Mouse (Mus musculus) embryonic facial prominence, embryonic 12.5 days (tissue): ENCODE data around the gene Llph. TPM values are rescaled to one million over a fixed set of nuclear protein-coding genes. Genes with fewer than 3 reads are reported as not detected.
"Not testable (repeated sequence)": the region's sequence is repeated elsewhere in the genome, so short reads cannot be mapped to it uniquely, and the experiment has no call there.

Experiments used
- ATAC-seq: fragments of 200-750 bp; cut with Nextera tagmentation; 2 replicates; pipeline ENCODE4 v1.8.0; 2017; ENCODE audit not compliant: insufficient number of reproducible peaks, insufficient read depth, low FRiP score, low TSS enrichment
- H3K27ac ChIP-seq: fragments of 300-500 bp; sonication (generic); 2 replicates; pipeline ENCODE4 v1.5.1; 2016; ENCODE audit warnings: mild to moderate bottlenecking
- H3K27me3 ChIP-seq: fragments of 300-500 bp; sonication (generic); 2 replicates; pipeline ENCODE4 v1.6.1; 2016; ENCODE audit warnings: mild to moderate bottlenecking, moderate library complexity
- H3K36me3 ChIP-seq: fragments of 300-500 bp; sonication (generic); 2 replicates; pipeline ENCODE4 v1.6.1; 2016; ENCODE audit warnings: mild to moderate bottlenecking
- H3K4me1 ChIP-seq: fragments of 300-500 bp; sonication (generic); 2 replicates; pipeline ENCODE4 v1.6.1; 2016
- H3K4me2 ChIP-seq: fragments of 300-500 bp; sonication (generic); replicated peaks from 2 replicates; pipeline ENCODE4 v1.6.1; 2016; ENCODE audit warnings: mild to moderate bottlenecking, moderate library complexity
- H3K4me3 ChIP-seq: fragments of 300-500 bp; sonication (generic); 2 replicates; pipeline ENCODE4 v1.5.1; 2016; ENCODE audit warnings: mild to moderate bottlenecking
- H3K9ac ChIP-seq: fragments of 300-500 bp; sonication (generic); 2 replicates; pipeline ENCODE4 v1.6.1; 2016; ENCODE audit warnings: mild to moderate bottlenecking, moderate library complexity
- H3K9me3 ChIP-seq: fragments of 300-500 bp; sonication (generic); 2 replicates; pipeline ENCODE4 v1.6.1; 2016; ENCODE audit warnings: mild to moderate bottlenecking, moderate library complexity
- WGBS: fragments of 180-500 bp; shearing (Covaris S2); methylation state at CpG from one replicate; pipeline ENCODE4 v1.1.7; 2016; 5-methylcytosine and 5-hydroxymethylcytosine counted together
- polyA plus RNA-seq: library from polyadenylated mRNA; unstranded; fragments of >200 nt; fragmentation: Nextera tagmentation; extraction: Ambion mirVana; gene quantifications from 2 replicates; pipeline ENCODE4 v1.2.1, GENCODE M21; 2016

The Llph gene
- polyA plus RNA-seq, 1 experiment from 2014 or later = 50.3 TPM

DNA sequence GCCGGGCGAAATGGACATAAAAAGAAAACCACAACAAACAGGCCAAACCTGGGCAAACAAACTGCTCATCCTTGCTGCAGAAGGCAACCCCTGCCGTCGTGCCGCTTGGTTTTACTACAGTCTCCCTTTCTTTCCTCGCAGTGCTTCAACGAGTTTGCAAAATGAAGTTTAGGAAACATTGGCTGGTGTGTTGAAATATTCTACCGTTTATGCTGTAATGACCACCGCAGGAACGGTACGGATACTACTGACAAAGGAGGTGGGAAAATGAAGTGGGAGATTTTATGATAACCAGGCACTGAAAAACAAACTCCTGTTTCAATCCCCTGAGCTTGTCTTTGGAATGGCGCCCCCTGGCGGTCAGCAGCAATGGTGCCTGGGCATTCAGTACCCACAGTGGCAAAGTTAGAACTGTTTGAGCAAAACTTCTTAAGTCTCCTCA is 24.9 kb upstream of the Llph start, which contains the start of gene Irak3:
Gene Irak3, minus strand, starts transcription at position 170 of the 442 bp plus-strand sequence.
- ATAC-seq = 0 out of 2 replicates have a peak, but pooled peaks have one; percentile 47
- Histone ChIP-seq H3K4me1 (no peaks in the 10 kb centered on the region), H3K9me3 (no peaks in the 10 kb centered on the region), H3K4me3 (peak within 1 kb of the TSS; percentile 51), H3K9ac (peak within 1 kb of the TSS; percentile 64), H3K27ac (no peak within 1 kb of the TSS), H3K27me3 (peaks cover 9% of the 10 kb centered on the region; the same call in 1 of the 2 replicates), H3K4me2 (peak within 1 kb of the TSS; percentile 90), H3K36me3 (no peaks in the 10 kb centered on the region)
- WGBS = 2% methylated on average over 13 of the region's 13 CpGs

- Histone ChIP-seq H3K36me3 (no peaks in the 10 kb centered on the region), H3K27me3 (peaks cover 9% of the 10 kb centered on the region; the same call in 1 of the 2 replicates), H3K4me1 (no peaks in the 10 kb centered on the region), H3K4me3 (no peak overlapping the region), H3K9me3 (no peaks in the 10 kb centered on the region), H3K27ac (no peak overlapping the region), H3K9ac (no peak overlapping the region), H3K4me2 (no peak overlapping the region)
- no peak for ATAC-seq
- 71% methylated on average over 16 of the region's 16 CpGs for WGBS
Measured at GRCm38 (mm10) chr10:120202467-120203250, 24.2 kb upstream of the Llph start.

DNA sequence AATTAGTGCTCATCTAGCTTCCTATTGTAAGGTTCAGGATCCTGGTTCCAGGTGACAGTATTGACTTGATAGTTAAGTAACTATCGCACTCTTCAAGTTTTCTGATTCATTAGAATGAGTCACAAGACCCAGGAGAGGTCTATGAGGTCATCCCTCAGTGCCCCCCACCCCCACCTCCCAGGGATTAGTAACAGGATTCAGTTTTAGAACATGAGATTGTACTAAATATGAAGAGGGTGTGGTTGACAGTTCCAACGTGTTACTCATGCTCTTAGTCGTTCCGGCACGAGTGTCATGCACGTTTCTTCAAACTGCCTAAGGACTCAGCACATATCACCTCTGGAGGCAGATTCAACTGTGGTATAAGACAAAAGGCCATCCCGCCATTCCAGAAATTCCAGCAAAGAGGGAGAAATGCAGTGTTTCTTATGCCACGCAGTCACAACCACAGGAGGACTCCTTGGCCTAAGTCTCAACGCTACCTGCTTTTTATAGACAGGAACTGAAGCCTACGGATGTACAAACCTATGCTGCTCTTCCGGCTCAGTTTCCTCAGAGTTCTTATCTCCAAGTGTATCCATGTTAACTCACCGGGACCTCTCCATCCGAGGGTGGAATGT is 22.2 kb upstream of the Llph start:
- H3K27ac ChIP-seq = no peak overlapping the region
- H3K36me3 ChIP-seq = no peaks in the 10 kb centered on the region
- no peak for ATAC-seq
- peaks cover 3% of the 10 kb centered on the region; the same call in 1 of the 2 replicates for H3K4me1 ChIP-seq
- no peak overlapping the region for H3K4me3 ChIP-seq
- 78% methylated on average over 13 of the region's 13 CpGs for WGBS
- H3K9me3 ChIP-seq = no peaks in the 10 kb centered on the region
- peaks cover 9% of the 10 kb centered on the region; the same call in 1 of the 2 replicates for H3K27me3 ChIP-seq
- no peak overlapping the region for H3K9ac ChIP-seq
- no peak overlapping the region for H3K4me2 ChIP-seq

GRCm38 (mm10) chr10:120208015-120208414 is 18.9 kb upstream of the Llph start:
- ATAC-seq = no peak

DNA sequence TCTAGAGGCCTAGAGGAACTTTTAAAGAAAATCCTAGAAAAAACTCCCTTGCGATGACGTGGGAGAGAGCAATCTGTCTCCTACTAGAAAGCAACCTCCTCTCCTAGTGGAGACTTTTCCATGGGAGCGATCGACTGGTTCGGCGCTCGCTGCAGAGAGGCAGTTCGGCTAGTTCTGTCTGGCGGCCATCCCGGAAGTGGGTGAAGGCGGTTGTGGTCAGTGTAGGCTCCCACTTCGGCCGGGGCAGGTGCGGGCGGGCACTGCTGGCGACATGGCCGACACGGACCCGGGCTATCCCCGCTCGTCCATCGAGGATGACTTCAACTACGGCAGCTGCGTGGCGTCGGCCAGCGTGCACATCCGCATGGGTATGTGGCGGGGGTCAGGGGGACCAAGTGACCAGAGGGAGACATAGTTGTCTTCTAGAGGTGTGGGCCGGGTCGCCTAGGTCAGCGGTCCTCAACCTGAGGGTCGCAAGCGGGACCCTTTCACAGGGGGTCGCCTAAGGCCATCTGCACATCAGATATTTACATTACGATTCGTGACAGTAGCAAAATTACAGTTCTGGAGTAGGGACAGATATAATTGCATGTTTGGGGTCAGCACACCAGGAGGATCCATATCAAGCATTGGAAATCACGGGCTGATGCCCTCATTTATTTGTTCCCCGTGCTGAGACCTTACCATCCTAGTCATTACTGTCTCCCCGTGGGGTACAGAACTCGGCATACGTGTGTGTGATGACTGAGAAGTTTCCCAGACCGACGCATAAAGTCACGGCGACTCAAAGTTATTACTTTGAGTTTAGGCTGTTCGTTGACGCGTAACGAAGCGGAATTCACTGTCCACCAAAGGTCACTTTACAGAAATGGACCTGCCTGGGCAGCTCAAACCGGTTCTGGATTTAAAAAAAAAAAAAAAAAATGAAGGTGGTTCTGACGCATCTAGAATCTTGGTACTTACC is 18.0 kb upstream of the Llph start:
- Histone ChIP-seq H3K27ac (no peak overlapping the region), H3K27me3 (no peaks in the 10 kb centered on the region), H3K4me2 (peak overlapping the region; percentile 70), H3K9me3 (no peaks in the 10 kb centered on the region), H3K4me1 (peaks cover 6% of the 10 kb centered on the region; the same call in 1 of the 2 replicates), H3K9ac (peak overlapping the region; percentile 80), H3K4me3 (peak overlapping the region; percentile 99), H3K36me3 (no peaks in the 10 kb centered on the region)
- WGBS = 3% methylated on average over 53 of the region's 53 CpGs
- ATAC-seq = peak; percentile 83; the same call in 1 of the 2 replicates

More at GRCm38 (mm10) chr10:120208015-120208414, 18.9 kb upstream of the Llph start:
- H3K4me3 ChIP-seq = no peak overlapping the region
- WGBS = 86% methylated on average over 8 of the region's 8 CpGs
- no peaks in the 10 kb centered on the region for H3K27me3 ChIP-seq
- no peak overlapping the region for H3K27ac ChIP-seq
- H3K4me1 ChIP-seq = peaks cover 6% of the 10 kb centered on the region; the same call in 1 of the 2 replicates
- H3K9ac ChIP-seq = no peak overlapping the region
- H3K4me2 ChIP-seq = no peak overlapping the region
- H3K36me3 ChIP-seq = no peaks in the 10 kb centered on the region
- H3K9me3 ChIP-seq = no peaks in the 10 kb centered on the region

DNA sequence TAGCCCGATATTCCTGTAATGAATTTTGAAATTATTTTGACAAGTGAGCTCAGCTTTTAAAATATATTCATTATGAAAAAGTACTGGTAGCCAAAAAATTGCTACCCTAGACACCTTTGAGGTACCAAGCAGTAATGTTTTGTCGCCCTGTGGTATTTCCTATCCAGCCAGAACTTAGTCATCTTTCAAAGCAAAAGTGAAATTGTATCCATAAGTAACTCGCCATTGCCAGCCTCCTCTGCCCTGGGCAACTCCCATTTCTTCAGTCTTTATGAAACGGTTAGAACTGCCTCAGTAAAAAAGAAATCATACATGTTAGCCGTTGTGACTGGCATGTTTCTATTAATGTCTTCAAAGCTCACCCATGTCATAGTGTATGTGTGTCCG is 17.3 kb upstream of the Llph start:
- peaks cover 6% of the 10 kb centered on the region; the same call in 1 of the 2 replicates for H3K4me1 ChIP-seq
- H3K9me3 ChIP-seq = no peaks in the 10 kb centered on the region
- 64% methylated on average over 6 of the region's 6 CpGs for WGBS
- H3K27ac ChIP-seq = no peak overlapping the region
- peak overlapping the region; percentile 99 for H3K4me3 ChIP-seq
- no peak for ATAC-seq
- peak overlapping the region; percentile 70 for H3K4me2 ChIP-seq
- no peak overlapping the region for H3K9ac ChIP-seq
- H3K27me3 ChIP-seq = no peaks in the 10 kb centered on the region
- H3K36me3 ChIP-seq = no peaks in the 10 kb centered on the region

- Histone ChIP-seq H3K4me1 (peaks cover 6% of the 10 kb centered on the region; the same call in 1 of the 2 replicates), H3K9me3 (no peaks in the 10 kb centered on the region), H3K4me3 (no peak overlapping the region), H3K36me3 (no peaks in the 10 kb centered on the region), H3K4me2 (peak overlapping the region; percentile 70; the same call in 1 of the 2 replicates), H3K27me3 (no peaks in the 10 kb centered on the region), H3K27ac (no peak overlapping the region), H3K9ac (no peak overlapping the region)
- WGBS = 87% methylated on average over 3 of the region's 3 CpGs
- no peak for ATAC-seq
Measured at GRCm38 (mm10) chr10:120210096-120210495, 16.8 kb upstream of the Llph start.

DNA sequence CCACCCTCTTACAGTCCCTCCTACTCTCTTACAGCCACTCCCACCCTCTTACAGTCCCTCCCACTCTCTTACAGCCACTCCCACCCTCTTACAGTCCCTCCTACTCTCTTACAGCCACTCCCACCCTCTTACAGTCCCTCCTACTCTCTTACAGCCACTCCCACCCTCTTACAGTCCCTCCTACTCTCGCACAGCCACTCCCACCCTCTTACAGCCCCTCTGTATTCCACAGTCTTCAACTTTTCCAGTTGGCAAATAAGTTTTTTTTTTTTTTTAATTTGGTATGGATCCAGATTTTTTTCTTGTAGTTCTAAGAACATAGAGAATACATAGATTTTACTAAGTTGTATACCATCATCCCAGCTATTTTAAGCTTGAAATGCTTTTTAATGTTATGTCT is 9.8 kb upstream of the Llph start:
- H3K4me1 ChIP-seq, H3K4me2 ChIP-seq, ATAC-seq, H3K9ac ChIP-seq, H3K27ac ChIP-seq, H3K4me3 ChIP-seq, H3K9me3 ChIP-seq, H3K27me3 ChIP-seq: not testable (repeated sequence)
- H3K36me3 ChIP-seq = peaks cover 14% of the 10 kb centered on the region
- 89% methylated on average over 1 of the region's 1 CpGs for WGBS

GRCm38 (mm10) chr10:120218996-120219395 is 7.9 kb upstream of the Llph start:
- ATAC-seq = no peak
- Histone ChIP-seq H3K27me3 (no peaks in the 10 kb centered on the region), H3K4me1 (no peaks in the 10 kb centered on the region), H3K36me3 (peaks cover 14% of the 10 kb centered on the region), H3K9me3 (no peaks in the 10 kb centered on the region), H3K27ac (no peak overlapping the region), H3K9ac (no peak overlapping the region), H3K4me3 (no peak overlapping the region), H3K4me2 (no peak overlapping the region)
- 95% methylated on average over 10 of the region's 10 CpGs for WGBS

DNA sequence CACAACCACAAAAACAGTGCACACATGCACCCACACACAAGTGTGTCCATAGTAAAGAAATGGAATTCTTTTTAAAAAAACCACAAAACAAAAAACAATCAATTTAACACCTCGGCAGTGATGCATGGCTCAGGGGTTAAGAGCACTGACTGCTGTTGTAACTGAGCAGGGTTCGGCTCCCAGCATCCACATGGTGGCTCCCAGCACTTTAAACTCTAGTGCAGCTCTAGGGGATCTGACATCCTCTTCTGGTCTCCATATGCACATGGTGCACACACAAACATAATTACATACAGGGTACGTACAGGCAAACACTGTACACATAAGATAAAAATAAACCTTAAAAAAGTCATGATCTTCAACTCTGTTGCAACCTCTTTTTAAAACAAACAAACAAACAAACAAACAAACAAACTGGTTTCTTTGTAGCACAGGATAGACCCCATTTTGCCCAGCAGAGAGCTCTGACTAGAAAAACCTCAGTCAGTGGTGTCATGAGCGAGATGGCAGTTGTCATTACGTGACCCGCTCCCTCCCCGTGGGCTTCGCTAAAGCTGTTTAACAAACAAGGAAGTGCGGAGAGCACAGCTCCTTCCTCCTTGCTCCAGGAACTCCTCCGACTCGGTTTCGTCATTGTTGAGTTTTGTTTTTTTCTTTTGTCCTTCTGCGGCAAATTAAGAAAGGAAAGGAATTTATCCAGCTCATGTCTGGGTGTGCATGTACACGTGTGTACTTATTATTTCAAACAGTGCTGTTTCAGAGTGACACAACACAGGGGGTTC is 7.1 kb upstream of the Llph start:
- Histone ChIP-seq H3K4me1 (no peaks in the 10 kb centered on the region), H3K27me3 (no peaks in the 10 kb centered on the region), H3K36me3 (peaks cover 14% of the 10 kb centered on the region), H3K4me2 (no peak overlapping the region), H3K4me3 (no peak overlapping the region), H3K9me3 (no peaks in the 10 kb centered on the region), H3K27ac (no peak overlapping the region), H3K9ac (no peak overlapping the region)
- 88% methylated on average over 14 of the region's 14 CpGs for WGBS
- ATAC-seq = no peak
